Mouse (Mus musculus): ENCODE data around the gene Cma2. TPM values are rescaled to one million over a fixed set of nuclear protein-coding genes. Genes with fewer than 3 reads are reported as not detected.
"Not testable (repeated sequence)": the region's sequence is repeated elsewhere in the genome, so short reads cannot be mapped to it uniquely, and the experiment has no call there.

Cma2 gene
- polyA plus RNA-seq, 1 experiment from 2014 or later = not detected

GRCm38 (mm10) chr14:55940070-55940800 lies 10.5 kb upstream of the Cma2 start:
- no peak for ATAC-seq (ENCODE audit: insufficient number of reproducible peaks, low FRiP score, low TSS enrichment, low read depth)
- no peaks in the 10 kb centered on the region for H3K36me3 ChIP-seq (ENCODE audit: control insufficient read depth, insufficient read depth, low read length)
- H3K4me2 ChIP-seq (ENCODE audit: low read depth, severe bottlenecking) = no peak overlapping the region
- H3K27ac ChIP-seq (replicated peaks; ENCODE audit: low read depth, low read length) = no peak overlapping the region
- DNase-seq (ENCODE audit: low spot score) = no peak
- no peaks in the 10 kb centered on the region for H3K4me1 ChIP-seq (ENCODE audit: control insufficient read depth, insufficient read depth, low read length)
- H3K9me3 ChIP-seq (ENCODE audit: control insufficient read depth, low read length) = no peaks in the 10 kb centered on the region
- H3K4me3 ChIP-seq (ENCODE audit: low read depth, low read length) = no peak overlapping the region
- WGBS = 19% methylated on average over 7 of the region's 7 CpGs
- no peaks in the 10 kb centered on the region for H3K27me3 ChIP-seq (ENCODE audit: control insufficient read depth, insufficient read depth, low read length)
- no peak overlapping the region for H3K9ac ChIP-seq (ENCODE audit: low read length)

- no peak overlapping the region for H3K4me2 ChIP-seq (ENCODE audit: low read depth, severe bottlenecking)
- ATAC-seq (ENCODE audit: insufficient number of reproducible peaks, low FRiP score, low TSS enrichment, low read depth) (no peak), DNase-seq (ENCODE audit: low spot score) (no peak)
- WGBS = 83% methylated on average over 11 of the region's 11 CpGs
- H3K27me3 ChIP-seq (ENCODE audit: control insufficient read depth, insufficient read depth, low read length) = no peaks in the 10 kb centered on the region
- H3K4me1 ChIP-seq (ENCODE audit: control insufficient read depth, insufficient read depth, low read length) = no peaks in the 10 kb centered on the region
- no peak overlapping the region for H3K27ac ChIP-seq (replicated peaks; ENCODE audit: low read depth, low read length)
- no peak overlapping the region for H3K9ac ChIP-seq (ENCODE audit: low read length)
- no peaks in the 10 kb centered on the region for H3K9me3 ChIP-seq (ENCODE audit: control insufficient read depth, low read length)
- no peak overlapping the region for H3K4me3 ChIP-seq (ENCODE audit: low read depth, low read length)
- no peaks in the 10 kb centered on the region for H3K36me3 ChIP-seq (ENCODE audit: control insufficient read depth, insufficient read depth, low read length)
These were observed 7.2 kb upstream of the Cma2 start for GRCm38 (mm10) chr14:55943601-55944000.

GRCm38 (mm10) chr14:55944575-55944974 lies 6.2 kb upstream of the Cma2 start, which contains the start of gene Cma1:
TSS of gene Cma1 (minus strand) at chr14:55944675.
- Histone ChIP-seq H3K4me2 (ENCODE audit: low read depth, severe bottlenecking) (no peak within 1 kb of the TSS), H3K9ac (ENCODE audit: low read length) (no peak within 1 kb of the TSS), H3K9me3 (ENCODE audit: control insufficient read depth, low read length) (no peaks in the 10 kb centered on the region), H3K4me1 (ENCODE audit: control insufficient read depth, insufficient read depth, low read length) (no peaks in the 10 kb centered on the region), H3K27ac (replicated peaks; ENCODE audit: low read depth, low read length) (no peak within 1 kb of the TSS), H3K27me3 (ENCODE audit: control insufficient read depth, insufficient read depth, low read length) (no peaks in the 10 kb centered on the region), H3K4me3 (ENCODE audit: low read depth, low read length) (no peak within 1 kb of the TSS), H3K36me3 (ENCODE audit: control insufficient read depth, insufficient read depth, low read length) (no peaks in the 10 kb centered on the region)
- DNase-seq (ENCODE audit: low spot score) (no peak), ATAC-seq (ENCODE audit: insufficient number of reproducible peaks, low FRiP score, low TSS enrichment, low read depth) (no peak)
- WGBS = 80% methylated on average over 4 of the region's 4 CpGs

GRCm38 (mm10) chr14:55946269-55946969 lies 4.4 kb upstream of the Cma2 start:
- H3K9ac ChIP-seq (ENCODE audit: low read length) = no peak overlapping the region
- no peak overlapping the region for H3K4me2 ChIP-seq (ENCODE audit: low read depth, severe bottlenecking)
- no peak overlapping the region for H3K27ac ChIP-seq (replicated peaks; ENCODE audit: low read depth, low read length)
- no peaks in the 10 kb centered on the region for H3K27me3 ChIP-seq (ENCODE audit: control insufficient read depth, insufficient read depth, low read length)
- DNase-seq (ENCODE audit: low spot score) (no peak), ATAC-seq (ENCODE audit: insufficient number of reproducible peaks, low FRiP score, low TSS enrichment, low read depth) (no peak)
- 81% methylated on average over 2 of the region's 2 CpGs for WGBS
- no peaks in the 10 kb centered on the region for H3K36me3 ChIP-seq (ENCODE audit: control insufficient read depth, insufficient read depth, low read length)
- H3K9me3 ChIP-seq (ENCODE audit: control insufficient read depth, low read length) = no peaks in the 10 kb centered on the region
- H3K4me1 ChIP-seq (ENCODE audit: control insufficient read depth, insufficient read depth, low read length) = no peaks in the 10 kb centered on the region
- H3K4me3 ChIP-seq (ENCODE audit: low read depth, low read length) = no peak overlapping the region

- Histone ChIP-seq H3K9ac (ENCODE audit: low read length) (no peak overlapping the region), H3K9me3 (ENCODE audit: control insufficient read depth, low read length) (no peaks in the 10 kb centered on the region), H3K36me3 (ENCODE audit: control insufficient read depth, insufficient read depth, low read length) (no peaks in the 10 kb centered on the region), H3K27me3 (ENCODE audit: control insufficient read depth, insufficient read depth, low read length) (no peaks in the 10 kb centered on the region), H3K4me2 (ENCODE audit: low read depth, severe bottlenecking) (no peak overlapping the region), H3K4me3 (ENCODE audit: low read depth, low read length) (no peak overlapping the region), H3K27ac (replicated peaks; ENCODE audit: low read depth, low read length) (no peak overlapping the region), H3K4me1 (ENCODE audit: control insufficient read depth, insufficient read depth, low read length) (no peaks in the 10 kb centered on the region)
- DNase-seq (ENCODE audit: low spot score) = peak; percentile 40
- ATAC-seq (ENCODE audit: insufficient number of reproducible peaks, low FRiP score, low TSS enrichment, low read depth) = no peak
- WGBS = 4% methylated on average over 1 of the region's 1 CpGs
These were observed 12.5 kb downstream of the Cma2 start for GRCm38 (mm10) chr14:55963263-55963662.

GRCm38 (mm10) chr14:55963900-55964299 lies 13.1 kb downstream of the Cma2 start:
- not testable (repeated sequence) for H3K36me3 ChIP-seq (ENCODE audit: control insufficient read depth, insufficient read depth, low read length); H3K4me2 ChIP-seq (ENCODE audit: low read depth, severe bottlenecking); H3K9me3 ChIP-seq (ENCODE audit: control insufficient read depth, low read length); H3K4me1 ChIP-seq (ENCODE audit: control insufficient read depth, insufficient read depth, low read length); ATAC-seq (ENCODE audit: insufficient number of reproducible peaks, low FRiP score, low TSS enrichment, low read depth); H3K9ac ChIP-seq (ENCODE audit: low read length); H3K27me3 ChIP-seq (ENCODE audit: control insufficient read depth, insufficient read depth, low read length); H3K4me3 ChIP-seq (ENCODE audit: low read depth, low read length); H3K27ac ChIP-seq (replicated peaks; ENCODE audit: low read depth, low read length)
- WGBS = 45% methylated on average over 2 of the region's 2 CpGs
- DNase-seq (ENCODE audit: low spot score) = peak; percentile 31

- not testable (repeated sequence) for H3K9me3 ChIP-seq (ENCODE audit: control insufficient read depth, low read length); ATAC-seq (ENCODE audit: insufficient number of reproducible peaks, low FRiP score, low TSS enrichment, low read depth); H3K9ac ChIP-seq (ENCODE audit: low read length); H3K4me3 ChIP-seq (ENCODE audit: low read depth, low read length); DNase-seq (ENCODE audit: low spot score); H3K27ac ChIP-seq (replicated peaks; ENCODE audit: low read depth, low read length); H3K4me1 ChIP-seq (ENCODE audit: control insufficient read depth, insufficient read depth, low read length); H3K27me3 ChIP-seq (ENCODE audit: control insufficient read depth, insufficient read depth, low read length); H3K36me3 ChIP-seq (ENCODE audit: control insufficient read depth, insufficient read depth, low read length); H3K4me2 ChIP-seq (ENCODE audit: low read depth, severe bottlenecking)
- WGBS = 95% methylated on average over 1 of the region's 3 CpGs
These were observed 36.7 kb downstream of the Cma2 start for GRCm38 (mm10) chr14:55987464-55987863.

GRCm38 (mm10) chr14:56013147-56013546 lies 62.4 kb downstream of the Cma2 start:
- no peaks in the 10 kb centered on the region for H3K36me3 ChIP-seq (ENCODE audit: control insufficient read depth, insufficient read depth, low read length)
- WGBS = 64% methylated on average over 3 of the region's 3 CpGs
- no peak overlapping the region for H3K4me2 ChIP-seq (ENCODE audit: low read depth, severe bottlenecking)
- H3K4me1 ChIP-seq (ENCODE audit: control insufficient read depth, insufficient read depth, low read length) = no peaks in the 10 kb centered on the region
- no peak overlapping the region for H3K27ac ChIP-seq (replicated peaks; ENCODE audit: low read depth, low read length)
- H3K27me3 ChIP-seq (ENCODE audit: control insufficient read depth, insufficient read depth, low read length) = no peaks in the 10 kb centered on the region
- H3K9me3 ChIP-seq (ENCODE audit: control insufficient read depth, low read length) = no peaks in the 10 kb centered on the region
- H3K4me3 ChIP-seq (ENCODE audit: low read depth, low read length) = no peak overlapping the region
- ATAC-seq (ENCODE audit: insufficient number of reproducible peaks, low FRiP score, low TSS enrichment, low read depth) = no peak
- no peak overlapping the region for H3K9ac ChIP-seq (ENCODE audit: low read length)
- no peak for DNase-seq (ENCODE audit: low spot score)
